Comparison of ENCODE assay signal across 9 mouse cellular contexts in the genomic region with DNA sequence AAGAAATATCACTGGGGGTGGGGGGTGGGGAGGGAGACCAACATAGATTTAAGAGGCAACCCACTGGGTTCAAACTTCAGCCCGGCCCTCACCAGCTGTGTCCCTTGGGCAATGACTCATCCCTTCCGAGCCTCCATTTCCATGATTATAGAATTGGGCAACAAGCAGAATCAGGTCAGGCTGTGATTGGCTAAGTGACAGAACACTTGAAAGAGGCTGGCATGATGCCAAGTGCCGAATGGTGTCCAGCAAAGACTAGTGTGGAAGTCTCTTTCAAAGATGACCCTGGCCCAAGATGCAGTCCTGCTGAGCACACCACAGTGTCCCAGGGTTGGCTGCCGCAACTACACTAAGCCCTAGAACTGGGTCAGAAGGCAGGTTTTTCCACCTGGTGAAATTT. TPM values are rescaled to one million over a fixed set of nuclear protein-coding genes. Genes with fewer than 3 reads are reported as not detected.
DNase-seq lines count a peak whose midpoint lies in the region; ATAC-seq lines count a peak whose summit lies in the region.
"Had no signal": no experiment of that assay in that cellular context is flagged by ENCODE, and none has a peak within 500 bp of the region (broad histone marks: within the 10 kb centered on the region; RNA-seq: fewer than 3 reads in every experiment).

No protein-coding gene starts in this region.

- no peak overlapping the region for H3K4me2 ChIP-seq in heart, embryonic 11.5 days

- H3K36me3 ChIP-seq in heart, embryonic 11.5 days (ENCODE audit: control insufficient read depth, insufficient read depth, low read length), result no peaks in the 10 kb centered on the region
- no peaks in the 10 kb centered on the region for H3K36me3 ChIP-seq in heart, embryonic 10.5 days

- ATAC-seq in heart, embryonic 11.5 days (replicated peaks; ENCODE audit: insufficient number of reproducible peaks, low FRiP score, low TSS enrichment), result no peak

- H3K27me3 ChIP-seq in heart, embryonic 11.5 days (ENCODE audit: control insufficient read depth, insufficient read depth, low read length), result no peaks in the 10 kb centered on the region
- H3K27me3 ChIP-seq in heart, embryonic 10.5 days (ENCODE audit: insufficient read depth, poor library complexity, severe bottlenecking), result no peaks in the 10 kb centered on the region

- intact Hi-C loops in left cerebral cortex, postnatal 36 days (cut with DNase I), result no loop called here

- H3K4me3 ChIP-seq in heart, embryonic 11.5 days (ENCODE audit: low read depth, low read length), result no peak overlapping the region
- H3K4me3 ChIP-seq in heart, embryonic 10.5 days, result no peak overlapping the region
- H3K4me3 ChIP-seq: erythroblast, embryonic 14.5 days had no signal

- DNase-seq in heart, adult 11 months, result peak; percentile 97
- DNase-seq in Muller cell, postnatal 12 days (ENCODE audit: inconsistent ontology term), result peak; percentile 91
- DNase-seq in cerebellum, postnatal 10 days, result peak; percentile 91
- DNase-seq in heart, embryonic 10.5 days (ENCODE audit: low spot score), result no peak
- DNase-seq in left cerebral cortex, postnatal 36 days (ENCODE audit: low spot score in 2 of 2), result peak; percentile 56 to 67
- DNase-seq in right cerebral cortex, postnatal 25 days, result peak; percentile 59
- DNase-seq in spleen, postnatal 10 days (ENCODE audit: low spot score in 2 of 2), result no peak

- no peak overlapping the region for H3K27ac ChIP-seq in heart, embryonic 11.5 days (ENCODE audit: low read depth, low read length)
- H3K27ac ChIP-seq in heart, embryonic 10.5 days, result peak overlapping the region; percentile 47; the same call in 1 of the 2 replicates

- 41% methylated on average over 4 of the region's 4 CpGs for WGBS in heart, embryonic 11.5 days (ENCODE audit: insufficient replicate concordance)
- WGBS in heart, embryonic 10.5 days, result 57% methylated on average over 4 of the region's 4 CpGs

- H3K4me1 ChIP-seq in heart, embryonic 11.5 days (ENCODE audit: control insufficient read depth, insufficient read depth, low read length), result peaks cover 26% of the 10 kb centered on the region
- peaks cover 49% of the 10 kb centered on the region for H3K4me1 ChIP-seq in heart, embryonic 10.5 days

- H3K9me3 ChIP-seq in heart, embryonic 11.5 days (replicated peaks; ENCODE audit: control insufficient read depth, low read length), result no peaks in the 10 kb centered on the region
- H3K9me3 ChIP-seq in heart, embryonic 10.5 days, result no peaks in the 10 kb centered on the region

- no peak overlapping the region for H3K9ac ChIP-seq in heart, embryonic 11.5 days (ENCODE audit: low read depth, low read length)

RNA-seq across cellular contexts. Expression of a gene that starts 14.2 kb away (rescaled TPM):
- polyA plus RNA-seq in heart, embryonic 11.5 days (2014; fragmentation: Nextera tagmentation; extraction: Ambion mirVana), result 84.6 and 101 TPM in 2 replicates
- 65.1 and 100 TPM in 2 replicates for polyA plus RNA-seq in heart, embryonic 10.5 days (2016; fragmentation: Nextera tagmentation; extraction: Ambion mirVana)
- total RNA-seq in left cerebral cortex, postnatal 36 days (2021), result 100 to 1,000 TPM in 1 of 2 experiments, 10 to 100 TPM in 1; 90.6 to 123 TPM

Comparison
In these comparisons a context has a peak if more than half of its experiments do, and no peak if none do; other contexts are left out.
1. DNase-seq: peak in heart, adult 11 months (single experiment), Muller cell, postnatal 12 days (single experiment), cerebellum, postnatal 10 days (2 of 2), left cerebral cortex, postnatal 36 days (2 of 2) and right cerebral cortex, postnatal 25 days (single experiment); none in heart, embryonic 10.5 days (single experiment) and spleen, postnatal 10 days (0 of 2).